Mouse (Mus musculus): ENCODE results near the gene Daam1.

- TF ChIP-seq GATA1 (IDR thresholded peaks at IDR 0.05; ENCODE audit: borderline replicate concordance, low read length) (no peak), FLI1 (IDR thresholded peaks at IDR 0.05; ENCODE audit: low read length) (no peak)
These were observed 71.0 kb downstream of the Daam1 start for GRCm38 (mm10) chr12:71901859-71902258.
